Mouse (Mus musculus): Measurements from ENCODE around the gene Ankrd55. TPM values are rescaled to one million over a fixed set of nuclear protein-coding genes. Genes with fewer than 3 reads are reported as not detected.

Gene Ankrd55
- polyA plus RNA-seq, 1 experiment from 2014 or later = 0.21 TPM

DNA sequence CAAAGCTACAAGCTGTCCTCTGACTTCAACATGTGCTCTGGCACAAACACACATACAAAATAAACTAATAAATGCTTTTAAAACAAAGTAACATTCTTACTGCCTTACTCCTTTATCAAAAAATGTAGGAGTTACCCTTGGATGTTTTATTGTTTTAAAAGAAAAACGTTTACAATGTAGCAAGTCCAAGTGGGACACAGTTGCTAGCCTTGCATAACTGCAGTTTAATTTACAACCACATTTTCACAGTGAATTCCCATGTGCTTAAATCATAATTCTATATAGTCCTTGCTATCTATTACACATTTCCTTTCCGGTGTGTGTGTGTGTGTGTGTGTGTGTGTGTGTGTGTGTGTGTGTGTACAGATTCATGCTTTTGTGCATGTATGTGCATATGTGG lies 57.3 kb downstream of the Ankrd55 start:
- H3K4me3 ChIP-seq (ENCODE audit: low read length) = no peak overlapping the region
- no peak overlapping the region for H3K4me2 ChIP-seq (ENCODE audit: low read depth, low read length)
- 53% methylated on average over 2 of the region's 2 CpGs for WGBS
- no peak overlapping the region for H3K27ac ChIP-seq (ENCODE audit: low read length)
- H3K9ac ChIP-seq (ENCODE audit: low read depth, low read length) = no peak overlapping the region
- no peaks in the 10 kb centered on the region for H3K9me3 ChIP-seq (ENCODE audit: control insufficient read depth, low read length)
- no peak for ATAC-seq
- no peaks in the 10 kb centered on the region; the same call in 1 of the 2 replicates for H3K36me3 ChIP-seq (ENCODE audit: control insufficient read depth, insufficient read depth, low read length)
- no peaks in the 10 kb centered on the region for H3K27me3 ChIP-seq (replicated peaks; ENCODE audit: control insufficient read depth, insufficient read depth, low read length)
- H3K4me1 ChIP-seq (ENCODE audit: control insufficient read depth, insufficient read depth, low read length) = 0 out of 2 replicates have a peak, but pooled peaks cover 2% of the 10 kb centered on the region

DNA sequence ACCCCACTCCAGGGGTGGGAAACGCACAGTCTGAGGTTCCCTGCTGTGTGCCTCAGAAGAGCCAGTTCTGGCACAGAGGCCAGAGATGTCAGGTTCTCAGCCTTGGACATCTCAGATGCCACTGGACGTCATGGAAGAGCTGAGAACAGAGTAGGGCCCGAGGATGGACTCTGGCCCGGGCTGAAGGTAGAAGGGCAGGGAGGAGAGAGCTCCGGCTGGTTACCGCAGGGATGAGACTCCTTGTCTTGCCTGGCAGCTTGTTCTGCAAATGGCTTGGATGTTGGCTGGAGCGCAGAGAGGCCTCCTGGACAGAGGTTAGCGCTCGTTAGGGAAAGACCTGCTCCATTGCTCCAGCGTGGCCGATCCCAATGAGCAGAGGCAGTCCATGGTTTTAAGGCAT lies 57.8 kb downstream of the Ankrd55 start:
- ATAC-seq = no peak
- Histone ChIP-seq H3K9ac (ENCODE audit: low read depth, low read length) (no peak overlapping the region), H3K27me3 (replicated peaks; ENCODE audit: control insufficient read depth, insufficient read depth, low read length) (no peaks in the 10 kb centered on the region), H3K36me3 (ENCODE audit: control insufficient read depth, insufficient read depth, low read length) (no peaks in the 10 kb centered on the region; the same call in 1 of the 2 replicates), H3K4me1 (ENCODE audit: control insufficient read depth, insufficient read depth, low read length) (0 out of 2 replicates have a peak, but pooled peaks cover 2% of the 10 kb centered on the region), H3K4me2 (ENCODE audit: low read depth, low read length) (no peak overlapping the region), H3K4me3 (ENCODE audit: low read length) (no peak overlapping the region), H3K9me3 (ENCODE audit: control insufficient read depth, low read length) (no peaks in the 10 kb centered on the region), H3K27ac (ENCODE audit: low read length) (no peak overlapping the region)
- 84% methylated on average over 11 of the region's 11 CpGs for WGBS

DNA sequence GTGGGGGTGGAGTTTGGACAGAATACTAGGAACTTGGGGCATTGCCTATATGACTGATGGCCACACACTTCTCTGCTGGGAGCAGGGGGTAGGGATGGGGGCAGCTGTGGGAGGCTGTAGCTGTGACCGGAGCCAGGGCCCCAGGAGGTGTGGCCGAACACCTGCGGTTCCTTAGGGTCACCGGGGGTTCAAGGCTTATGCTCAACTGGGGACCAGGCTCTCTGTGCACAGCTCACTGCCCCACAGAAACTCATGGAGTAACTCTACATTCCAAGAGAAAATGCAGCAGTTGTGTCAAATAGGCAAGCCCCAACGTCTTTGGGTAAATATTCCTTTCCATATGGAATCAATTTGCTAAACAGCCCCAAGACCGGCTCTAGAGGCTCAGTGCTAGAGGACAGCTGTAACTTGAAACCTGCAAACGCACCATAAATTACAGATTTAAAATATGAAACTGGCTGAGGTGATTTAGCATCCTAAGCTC lies 58.5 kb downstream of the Ankrd55 start:
- H3K4me1 ChIP-seq (ENCODE audit: control insufficient read depth, insufficient read depth, low read length) = 0 out of 2 replicates have a peak, but pooled peaks cover 2% of the 10 kb centered on the region
- no peak overlapping the region for H3K9ac ChIP-seq (ENCODE audit: low read depth, low read length)
- H3K36me3 ChIP-seq (ENCODE audit: control insufficient read depth, insufficient read depth, low read length) = no peaks in the 10 kb centered on the region; the same call in 1 of the 2 replicates
- H3K27ac ChIP-seq (ENCODE audit: low read length) = no peak overlapping the region
- peak; percentile 25; the same call in 1 of the 2 replicates for ATAC-seq
- WGBS = 41% methylated on average over 7 of the region's 7 CpGs
- no peak overlapping the region for H3K4me3 ChIP-seq (ENCODE audit: low read length)
- no peak overlapping the region for H3K4me2 ChIP-seq (ENCODE audit: low read depth, low read length)
- no peaks in the 10 kb centered on the region for H3K27me3 ChIP-seq (replicated peaks; ENCODE audit: control insufficient read depth, insufficient read depth, low read length)
- H3K9me3 ChIP-seq (ENCODE audit: control insufficient read depth, low read length) = no peaks in the 10 kb centered on the region

DNA sequence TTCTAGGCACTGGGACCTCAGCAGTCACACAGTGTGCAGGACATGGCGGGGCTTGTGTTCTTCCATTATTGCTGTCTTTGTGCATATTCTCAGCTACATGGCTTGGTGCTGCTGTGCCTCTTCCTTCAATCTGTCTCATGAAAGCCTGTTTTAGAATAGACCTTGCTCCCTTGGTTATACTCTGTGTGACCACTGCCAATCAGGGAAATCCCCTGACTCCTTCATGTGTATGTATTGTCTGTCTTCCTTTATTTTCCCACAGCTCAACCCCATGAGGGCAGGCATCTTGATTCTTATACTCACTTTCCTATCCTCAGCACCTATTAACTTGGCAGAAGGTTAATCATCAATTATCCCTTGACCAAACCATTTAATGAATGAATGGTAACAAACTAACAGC lies 60.0 kb downstream of the Ankrd55 start:
- ATAC-seq = no peak
- WGBS = 90% methylated on average over 1 of the region's 1 CpGs
- Histone ChIP-seq H3K9ac (ENCODE audit: low read depth, low read length) (no peak overlapping the region), H3K27ac (ENCODE audit: low read length) (no peak overlapping the region), H3K9me3 (ENCODE audit: control insufficient read depth, low read length) (no peaks in the 10 kb centered on the region), H3K27me3 (replicated peaks; ENCODE audit: control insufficient read depth, insufficient read depth, low read length) (no peaks in the 10 kb centered on the region), H3K4me3 (ENCODE audit: low read length) (no peak overlapping the region), H3K36me3 (ENCODE audit: control insufficient read depth, insufficient read depth, low read length) (no peaks in the 10 kb centered on the region; the same call in 1 of the 2 replicates), H3K4me1 (ENCODE audit: control insufficient read depth, insufficient read depth, low read length) (0 out of 2 replicates have a peak, but pooled peaks cover 2% of the 10 kb centered on the region), H3K4me2 (ENCODE audit: low read depth, low read length) (no peak overlapping the region)

DNA sequence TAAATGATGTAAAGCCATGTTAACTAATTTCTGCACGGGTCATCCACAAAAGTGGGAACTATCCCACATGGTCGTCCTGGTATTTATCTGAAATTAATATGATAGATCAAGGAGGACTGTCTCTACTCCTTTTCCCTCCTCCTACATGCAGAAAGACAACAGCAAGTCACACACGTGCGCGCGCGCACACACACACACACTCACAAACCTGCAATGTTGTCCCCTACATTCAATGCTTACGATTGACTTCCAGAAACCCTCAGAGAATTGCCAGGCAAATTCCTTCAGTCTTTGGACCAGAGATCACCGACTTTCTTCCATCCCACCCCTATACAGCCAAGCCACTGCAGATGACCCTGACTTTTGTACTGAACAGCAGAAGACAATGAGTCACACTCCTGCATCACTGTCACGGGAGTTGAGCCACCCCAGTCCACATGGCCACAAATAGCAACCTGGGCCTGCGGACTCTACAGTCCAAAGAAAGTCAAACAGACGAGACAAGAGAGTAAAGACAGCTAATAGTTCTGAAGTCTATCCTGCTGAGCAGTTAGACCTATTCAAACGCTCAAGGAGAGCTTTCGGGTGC lies 60.7 kb downstream of the Ankrd55 start:
- H3K9ac ChIP-seq (ENCODE audit: low read depth, low read length) = no peak overlapping the region
- ATAC-seq = no peak; the same call in 1 of the 2 replicates
- 89% methylated on average over 14 of the region's 14 CpGs for WGBS
- H3K4me2 ChIP-seq (ENCODE audit: low read depth, low read length) = no peak overlapping the region
- H3K27ac ChIP-seq (ENCODE audit: low read length) = no peak overlapping the region
- H3K4me1 ChIP-seq (ENCODE audit: control insufficient read depth, insufficient read depth, low read length) = 0 out of 2 replicates have a peak, but pooled peaks cover 2% of the 10 kb centered on the region
- H3K27me3 ChIP-seq (replicated peaks; ENCODE audit: control insufficient read depth, insufficient read depth, low read length) = no peaks in the 10 kb centered on the region
- no peaks in the 10 kb centered on the region; the same call in 1 of the 2 replicates for H3K36me3 ChIP-seq (ENCODE audit: control insufficient read depth, insufficient read depth, low read length)
- no peak overlapping the region for H3K4me3 ChIP-seq (ENCODE audit: low read length)
- no peaks in the 10 kb centered on the region for H3K9me3 ChIP-seq (ENCODE audit: control insufficient read depth, low read length)

DNA sequence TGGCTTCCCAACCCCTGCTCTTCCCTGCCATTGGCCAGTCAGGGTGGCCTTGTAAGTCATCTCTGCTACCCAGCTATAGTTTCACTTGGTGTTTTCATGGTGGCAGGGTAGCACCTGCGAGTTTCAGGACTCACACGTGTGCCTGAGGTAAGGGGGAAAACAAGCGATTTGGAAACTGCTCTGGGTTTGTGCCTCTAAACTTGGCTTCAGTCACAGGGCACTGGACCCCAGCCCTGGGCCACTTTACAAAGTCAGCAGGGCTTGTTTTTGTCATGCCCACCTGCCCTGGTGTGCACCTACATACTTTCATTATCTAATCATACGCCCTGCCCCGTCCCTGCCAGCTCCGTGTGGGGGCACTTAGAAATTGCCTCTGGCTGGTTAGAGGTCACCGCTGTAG lies 61.2 kb downstream of the Ankrd55 start:
- 0 out of 2 replicates have a peak, but pooled peaks cover 3% of the 10 kb centered on the region for H3K4me1 ChIP-seq (ENCODE audit: control insufficient read depth, insufficient read depth, low read length)
- no peak overlapping the region for H3K4me2 ChIP-seq (ENCODE audit: low read depth, low read length)
- H3K27me3 ChIP-seq (replicated peaks; ENCODE audit: control insufficient read depth, insufficient read depth, low read length) = no peaks in the 10 kb centered on the region
- no peak overlapping the region for H3K9ac ChIP-seq (ENCODE audit: low read depth, low read length)
- WGBS = 89% methylated on average over 7 of the region's 7 CpGs
- no peaks in the 10 kb centered on the region for H3K9me3 ChIP-seq (ENCODE audit: control insufficient read depth, low read length)
- H3K4me3 ChIP-seq (ENCODE audit: low read length) = no peak overlapping the region
- H3K27ac ChIP-seq (ENCODE audit: low read length) = no peak overlapping the region
- no peak for ATAC-seq
- no peaks in the 10 kb centered on the region; the same call in 1 of the 2 replicates for H3K36me3 ChIP-seq (ENCODE audit: control insufficient read depth, insufficient read depth, low read length)

DNA sequence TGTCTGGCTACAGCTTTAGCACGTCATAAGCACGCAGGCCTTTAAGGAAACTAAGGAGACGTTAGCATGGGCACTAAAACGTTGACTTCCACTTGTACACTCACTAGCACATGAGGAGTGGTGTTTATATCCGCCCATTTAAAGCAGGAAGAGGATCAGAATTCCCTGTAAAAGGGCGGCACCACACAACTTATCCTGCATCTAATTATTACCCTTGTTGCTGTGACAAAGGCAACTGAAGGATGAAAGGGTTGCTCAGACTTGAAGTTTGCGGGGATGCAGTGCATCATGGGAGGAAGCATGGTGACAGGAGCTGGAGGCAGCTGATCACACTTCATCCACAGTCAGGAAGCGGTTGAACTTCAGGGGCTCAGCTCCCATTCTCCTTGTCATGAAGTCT lies 63.7 kb downstream of the Ankrd55 start:
- no peak for ATAC-seq
- H3K4me1 ChIP-seq (ENCODE audit: control insufficient read depth, insufficient read depth, low read length) = 0 out of 2 replicates have a peak, but pooled peaks cover 2% of the 10 kb centered on the region
- H3K9me3 ChIP-seq (ENCODE audit: control insufficient read depth, low read length) = no peaks in the 10 kb centered on the region
- no peaks in the 10 kb centered on the region for H3K36me3 ChIP-seq (ENCODE audit: control insufficient read depth, insufficient read depth, low read length)
- no peaks in the 10 kb centered on the region for H3K27me3 ChIP-seq (replicated peaks; ENCODE audit: control insufficient read depth, insufficient read depth, low read length)
- 69% methylated on average over 8 of the region's 8 CpGs for WGBS
- H3K4me2 ChIP-seq (ENCODE audit: low read depth, low read length) = no peak overlapping the region
- no peak overlapping the region for H3K27ac ChIP-seq (ENCODE audit: low read length)
- H3K4me3 ChIP-seq (ENCODE audit: low read length) = no peak overlapping the region
- H3K9ac ChIP-seq (ENCODE audit: low read depth, low read length) = no peak overlapping the region

DNA sequence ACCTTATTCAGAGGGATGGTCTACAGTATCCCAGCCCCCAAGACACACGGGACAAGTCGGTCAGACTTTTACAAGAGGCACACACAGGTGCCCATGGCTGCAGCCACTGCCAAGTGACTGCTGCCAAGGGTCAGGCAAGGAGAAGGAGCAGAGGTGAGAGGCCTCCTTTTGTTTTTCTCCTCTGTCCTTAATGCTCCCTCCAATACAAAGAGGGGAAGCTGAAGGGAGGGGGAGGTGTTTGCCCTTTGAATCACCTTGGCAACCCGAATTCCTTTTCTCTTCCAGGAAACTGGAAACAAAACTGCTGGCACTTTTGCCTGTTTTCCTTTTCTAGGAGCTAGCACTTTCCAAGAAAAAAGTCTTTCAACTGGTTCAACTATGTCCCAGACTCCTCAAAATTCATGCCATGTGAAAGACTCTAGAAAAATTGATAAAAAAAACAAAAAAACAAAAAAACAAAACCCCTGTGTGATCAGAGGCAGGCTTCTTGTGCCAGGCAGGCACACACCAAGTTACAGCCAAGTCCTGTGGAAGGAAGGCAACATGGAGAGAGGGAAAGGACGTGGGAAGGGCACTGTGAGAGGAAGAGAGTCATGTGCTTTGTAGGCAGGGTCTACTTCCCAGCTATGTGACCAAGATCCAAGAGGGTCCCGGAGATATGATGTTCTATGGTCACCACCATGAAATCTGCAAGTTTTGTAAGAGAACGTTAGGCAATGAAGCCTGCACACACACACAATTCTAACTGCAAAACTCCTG lies 66.0 kb downstream of the Ankrd55 start:
- no peak for ATAC-seq
- Histone ChIP-seq H3K27me3 (replicated peaks; ENCODE audit: control insufficient read depth, insufficient read depth, low read length) (no peaks in the 10 kb centered on the region), H3K9ac (ENCODE audit: low read depth, low read length) (no peak overlapping the region), H3K36me3 (ENCODE audit: control insufficient read depth, insufficient read depth, low read length) (no peaks in the 10 kb centered on the region), H3K4me3 (ENCODE audit: low read length) (no peak overlapping the region), H3K4me2 (ENCODE audit: low read depth, low read length) (no peak overlapping the region), H3K27ac (ENCODE audit: low read length) (no peak overlapping the region), H3K4me1 (ENCODE audit: control insufficient read depth, insufficient read depth, low read length) (0 out of 2 replicates have a peak, but pooled peaks cover 2% of the 10 kb centered on the region), H3K9me3 (ENCODE audit: control insufficient read depth, low read length) (no peaks in the 10 kb centered on the region)
- WGBS = 45% methylated on average over 6 of the region's 6 CpGs

DNA sequence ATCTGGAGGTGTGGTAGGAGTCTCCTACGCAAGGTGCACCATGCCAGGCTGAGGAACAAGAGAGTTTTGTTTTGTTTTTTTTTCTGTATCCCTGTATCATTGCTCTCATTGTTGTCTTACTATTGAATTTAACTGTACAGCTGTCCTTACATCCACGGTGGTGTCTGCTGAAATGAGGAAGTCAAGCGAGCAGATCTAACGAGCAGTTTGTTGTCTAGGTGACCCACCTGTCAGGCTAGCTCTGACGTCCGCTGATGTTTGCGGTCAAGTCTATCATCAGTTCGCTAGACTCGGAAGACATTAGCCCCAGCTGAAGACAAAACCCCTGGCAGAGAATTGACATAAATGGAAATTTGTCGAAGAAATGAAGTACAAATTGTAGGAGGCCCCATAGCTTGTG lies 66.7 kb downstream of the Ankrd55 start:
- WGBS = 79% methylated on average over 10 of the region's 10 CpGs

More for the DNA sequence above, 66.7 kb downstream of the Ankrd55 start:
- Histone ChIP-seq H3K4me2 (ENCODE audit: low read depth, low read length) (no peak overlapping the region), H3K4me3 (ENCODE audit: low read length) (no peak overlapping the region), H3K9ac (ENCODE audit: low read depth, low read length) (no peak overlapping the region), H3K4me1 (ENCODE audit: control insufficient read depth, insufficient read depth, low read length) (0 out of 2 replicates have a peak, but pooled peaks cover 2% of the 10 kb centered on the region), H3K27ac (ENCODE audit: low read length) (no peak overlapping the region), H3K27me3 (replicated peaks; ENCODE audit: control insufficient read depth, insufficient read depth, low read length) (no peaks in the 10 kb centered on the region), H3K36me3 (ENCODE audit: control insufficient read depth, insufficient read depth, low read length) (no peaks in the 10 kb centered on the region), H3K9me3 (ENCODE audit: control insufficient read depth, low read length) (no peaks in the 10 kb centered on the region)
- ATAC-seq = no peak

Measured in intestine, embryonic 16.5 days (tissue).